Mouse (Mus musculus) kidney, postnatal 25 days (tissue): Measurements from ENCODE around the gene Gm20388.
A peak's percentile ranks its signal among the peaks of the same experiment; 100 is the strongest.

Experiments used
- DNase-seq, 2 experiments: peaks; one replicate each; pipeline ENCODE4 v3.0.0; 2021; ENCODE audit warnings: mixed read lengths in 2 of 2

Gene Gm20388

GRCm38 (mm10) chr8:122751342-122751741, 2840.7 kb downstream of the Gm20388 start:
- no peak for DNase-seq

GRCm38 (mm10) chr8:122752111-122752721, 2841.6 kb downstream of the Gm20388 start:
- DNase-seq: no peak

GRCm38 (mm10) chr8:122758597-122758996, 2848.0 kb downstream of the Gm20388 start:
- DNase-seq: no peak

- no peak for DNase-seq
Measured at GRCm38 (mm10) chr8:122760116-122760515, 2849.5 kb downstream of the Gm20388 start.

GRCm38 (mm10) chr8:122761109-122761508, 2850.5 kb downstream of the Gm20388 start:
- DNase-seq: no peak

DNA sequence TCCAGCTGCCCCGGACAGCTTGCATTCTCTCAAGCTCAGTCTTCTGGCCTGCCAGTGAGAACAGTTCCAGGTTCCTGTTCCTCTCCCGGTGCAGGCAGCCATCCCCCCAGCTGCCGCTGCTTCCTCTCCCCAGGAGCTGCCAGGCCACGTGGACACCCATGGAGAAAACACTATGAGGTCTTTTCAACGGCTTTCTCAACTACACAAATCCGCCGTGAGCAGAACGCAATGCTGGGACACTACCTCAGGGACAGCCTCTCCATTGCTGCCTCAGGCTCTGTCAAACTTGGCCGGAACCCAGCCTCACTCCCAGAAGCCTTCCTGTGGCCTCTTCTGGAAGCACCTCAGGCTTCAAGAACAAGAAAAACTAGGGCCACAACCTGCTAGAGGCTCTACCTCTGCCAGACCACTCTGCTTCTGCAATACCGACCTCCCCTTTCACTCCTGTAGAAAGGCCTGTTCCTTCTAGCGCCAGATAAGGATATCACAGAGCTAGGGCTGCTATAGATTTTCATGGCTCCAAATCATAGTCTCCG, 2852.2 kb downstream of the Gm20388 start:
- no peak for DNase-seq

- DNase-seq: peak in 1 of 2 experiments; percentile 45
Measured at GRCm38 (mm10) chr8:122763267-122763738, 2852.7 kb downstream of the Gm20388 start.

DNA sequence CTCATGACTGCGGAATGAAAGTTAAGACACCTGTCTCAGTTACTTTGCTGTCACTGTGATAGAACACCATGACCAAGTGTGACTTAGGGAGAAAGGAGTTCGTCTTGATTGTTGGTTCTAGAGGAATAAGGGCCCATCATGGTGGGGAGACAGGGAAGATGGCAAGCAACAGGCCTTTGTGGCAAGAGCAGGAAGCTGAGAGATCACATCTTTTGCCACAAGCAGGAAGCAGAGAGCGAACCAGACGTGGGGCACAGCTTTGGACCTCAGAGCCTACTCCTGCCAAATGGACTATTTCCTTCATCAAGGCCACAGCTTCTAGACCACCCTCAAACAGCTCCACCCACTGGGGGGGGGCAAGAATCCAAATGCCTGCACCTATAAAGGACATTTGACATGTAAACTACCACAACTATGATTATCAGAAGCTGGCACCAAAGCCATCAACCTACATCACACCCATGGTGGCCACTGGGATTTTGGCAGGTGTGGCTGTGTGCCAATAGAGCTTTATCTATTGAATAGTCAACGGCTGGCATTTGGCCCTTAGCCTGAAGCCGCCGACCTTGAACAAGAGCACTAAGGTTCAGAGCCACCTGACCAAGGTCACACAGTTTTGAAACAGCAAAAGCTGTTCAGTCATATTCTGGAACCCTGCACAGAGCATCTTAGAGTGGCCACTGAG, 2854.3 kb downstream of the Gm20388 start:
- no peak for DNase-seq

DNA sequence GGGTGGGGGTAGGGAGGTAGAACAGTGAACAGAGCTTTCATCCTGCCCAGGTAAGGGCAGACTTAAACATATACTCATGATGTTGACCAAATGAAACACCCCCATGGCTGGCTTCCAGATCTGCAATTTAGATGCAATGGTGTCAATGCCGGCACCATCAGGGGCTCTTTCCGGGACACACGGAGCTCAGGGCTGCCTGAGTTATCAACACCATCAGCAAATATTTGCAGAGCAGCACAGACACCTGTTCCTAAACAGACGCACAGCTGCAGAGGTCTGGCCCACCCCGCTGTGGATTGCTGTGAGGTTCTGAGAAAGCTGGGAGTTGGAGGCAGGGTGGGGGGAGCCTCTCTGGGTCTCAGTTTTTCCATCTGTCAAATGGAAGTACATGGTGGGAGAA, 2855.5 kb downstream of the Gm20388 start:
- no peak for DNase-seq

- no peak for DNase-seq
Measured at GRCm38 (mm10) chr8:122766647-122767200, 2856.1 kb downstream of the Gm20388 start.

DNA sequence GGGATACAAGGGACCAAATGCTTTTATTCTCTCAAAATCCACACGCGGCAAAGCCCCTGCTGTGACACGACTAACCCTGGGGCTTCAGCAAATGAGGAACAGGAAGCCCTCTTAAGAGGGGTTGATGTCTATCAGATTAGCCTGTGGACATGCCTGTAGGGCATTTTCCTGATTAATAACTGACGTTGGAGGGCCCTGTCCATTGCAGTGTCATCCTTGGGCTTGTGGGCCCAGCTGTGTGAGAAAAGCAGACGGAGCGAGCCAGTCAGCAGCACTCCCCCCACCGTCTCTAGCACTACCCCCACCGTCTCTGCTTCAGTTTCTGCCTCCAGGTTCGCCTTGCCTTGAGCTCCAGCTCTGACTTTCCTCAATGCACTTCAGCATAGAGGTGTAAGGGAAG, 2856.6 kb downstream of the Gm20388 start:
- DNase-seq: no peak

DNA sequence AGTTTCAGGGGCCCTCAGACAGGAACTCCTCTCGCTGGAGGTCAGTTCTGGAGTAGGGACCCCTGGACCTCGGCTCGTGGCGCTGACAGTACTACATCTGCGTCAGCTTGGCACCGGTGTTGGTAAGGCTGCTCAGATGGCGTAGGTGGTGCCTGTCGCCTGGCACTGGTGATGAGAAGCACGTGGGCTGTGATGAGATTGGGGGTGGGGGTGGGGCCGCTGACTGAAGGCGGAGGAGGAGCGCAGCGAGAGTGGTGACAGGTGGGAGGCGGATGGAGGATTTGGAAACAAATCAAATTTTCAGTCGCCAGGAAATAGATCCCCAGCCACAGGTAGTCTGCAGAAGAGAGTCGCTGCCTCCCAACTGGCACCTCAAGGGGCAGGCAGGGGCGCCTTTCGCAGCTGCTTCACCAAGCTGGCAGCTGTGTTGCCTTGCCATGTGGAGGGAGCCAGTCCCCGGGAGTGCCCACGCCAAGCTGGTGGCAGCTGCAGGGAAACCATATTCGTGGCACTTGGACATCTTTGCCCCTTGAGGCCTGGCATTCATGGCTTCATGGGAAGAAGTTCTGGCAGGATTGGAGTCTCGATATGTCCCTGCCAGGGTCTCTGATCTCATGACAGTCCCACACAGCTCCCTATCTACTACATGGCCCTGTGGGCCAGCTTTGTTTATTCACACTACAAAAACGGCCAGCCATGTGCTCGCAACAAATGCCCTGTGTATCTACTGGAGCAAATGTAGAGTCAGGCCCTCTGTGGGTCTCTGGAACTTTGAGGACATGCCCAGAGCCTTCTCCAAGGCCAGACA, 2858.8 kb downstream of the Gm20388 start:
- no peak for DNase-seq

DNA sequence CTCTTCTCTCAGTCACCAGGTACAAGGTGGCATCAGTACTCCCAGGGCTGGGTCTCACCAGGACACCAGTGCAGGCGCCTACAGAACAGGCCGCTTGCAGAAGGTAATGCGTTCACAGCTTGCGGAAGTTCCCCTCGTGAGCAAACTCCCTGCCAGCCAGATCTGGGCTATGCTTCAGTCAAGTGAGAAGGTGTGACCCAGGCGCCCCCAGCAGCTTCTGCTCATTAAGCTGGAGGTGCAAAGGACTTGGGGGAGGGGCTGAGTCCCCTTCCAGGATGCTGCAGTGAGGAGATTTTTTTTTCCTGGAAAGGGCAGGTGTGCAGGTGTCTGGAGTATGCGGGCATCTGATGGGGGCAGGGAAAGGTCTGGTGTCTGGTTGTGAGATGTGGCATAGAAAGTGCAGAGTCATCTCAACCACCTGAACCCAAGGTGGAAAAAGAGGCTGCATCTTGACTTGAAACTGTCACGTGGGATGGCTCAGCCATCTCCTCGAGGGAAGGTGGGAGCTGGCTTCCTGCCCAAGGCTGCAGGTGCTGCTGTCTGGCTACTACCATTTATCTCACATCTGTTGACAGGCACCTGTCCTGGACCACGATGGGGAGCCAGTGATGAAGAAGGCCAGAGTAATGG, 2861.9 kb downstream of the Gm20388 start:
- DNase-seq: no peak

DNA sequence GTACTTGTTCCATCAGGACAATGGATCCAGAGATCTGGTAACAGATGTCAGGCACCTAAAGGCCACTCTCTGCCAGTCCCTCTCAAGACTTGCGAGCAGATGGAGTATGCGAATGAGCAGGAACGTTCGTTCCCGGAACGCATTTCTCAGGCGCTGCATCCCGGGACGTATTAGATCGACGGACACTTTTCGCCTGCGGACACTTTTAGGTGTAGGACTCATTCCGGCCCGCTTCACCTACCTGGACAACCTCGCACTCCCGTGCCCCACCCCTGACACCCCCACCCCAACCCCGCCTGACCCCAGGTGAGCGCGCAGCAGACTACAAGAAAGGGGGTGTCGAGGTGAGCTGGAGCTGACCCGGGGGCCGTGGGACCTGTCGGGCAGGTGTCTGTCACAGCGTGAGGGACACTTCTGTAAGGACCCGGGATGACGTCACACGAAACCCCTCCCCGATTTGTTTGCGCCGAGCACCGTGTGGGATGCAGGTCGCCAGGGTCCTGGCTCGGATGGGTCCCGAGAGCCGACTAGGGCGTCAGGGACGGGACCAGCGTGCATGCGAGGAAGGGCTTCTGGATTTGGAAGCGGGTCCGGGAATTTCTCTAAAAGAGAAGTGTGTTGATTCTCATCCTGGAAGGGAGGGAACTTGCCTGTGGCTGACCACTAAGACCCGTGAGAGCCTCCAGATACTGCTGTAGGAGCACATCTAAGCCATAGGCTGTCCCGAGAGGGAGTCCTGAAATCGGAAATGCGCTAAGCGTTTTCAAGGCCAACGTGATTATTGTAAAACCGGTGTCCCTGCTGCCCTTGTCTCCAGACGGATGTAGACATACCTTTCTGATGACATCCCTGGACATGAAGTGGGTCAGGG, 2864.9 kb downstream of the Gm20388 start, which contains the start of gene Acsf3:
TSS of gene Acsf3 (plus strand) at position 202 of the 871 bp plus-strand sequence.
- DNase-seq: peak; percentile 65 to 76

DNA sequence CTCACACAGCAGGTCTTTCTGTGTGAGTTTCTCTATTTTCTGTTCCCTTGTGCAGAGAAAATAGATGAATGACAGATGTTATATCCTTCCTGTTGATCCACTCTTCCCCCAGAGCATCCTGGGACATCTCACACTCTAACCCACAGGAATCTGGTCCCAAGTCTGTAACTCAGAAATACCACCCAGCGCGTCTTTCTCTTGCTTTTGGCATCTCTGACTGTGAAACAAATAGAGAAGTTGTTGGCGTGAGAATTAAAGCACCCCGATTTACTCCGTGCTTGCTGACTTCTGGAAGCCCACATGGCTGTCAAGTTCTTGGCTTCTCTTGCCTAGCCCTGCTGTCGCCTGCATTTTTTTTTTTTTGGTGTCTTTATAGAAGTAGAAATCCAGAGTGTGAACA, 2867.1 kb downstream of the Gm20388 start:
- DNase-seq: no peak

DNA sequence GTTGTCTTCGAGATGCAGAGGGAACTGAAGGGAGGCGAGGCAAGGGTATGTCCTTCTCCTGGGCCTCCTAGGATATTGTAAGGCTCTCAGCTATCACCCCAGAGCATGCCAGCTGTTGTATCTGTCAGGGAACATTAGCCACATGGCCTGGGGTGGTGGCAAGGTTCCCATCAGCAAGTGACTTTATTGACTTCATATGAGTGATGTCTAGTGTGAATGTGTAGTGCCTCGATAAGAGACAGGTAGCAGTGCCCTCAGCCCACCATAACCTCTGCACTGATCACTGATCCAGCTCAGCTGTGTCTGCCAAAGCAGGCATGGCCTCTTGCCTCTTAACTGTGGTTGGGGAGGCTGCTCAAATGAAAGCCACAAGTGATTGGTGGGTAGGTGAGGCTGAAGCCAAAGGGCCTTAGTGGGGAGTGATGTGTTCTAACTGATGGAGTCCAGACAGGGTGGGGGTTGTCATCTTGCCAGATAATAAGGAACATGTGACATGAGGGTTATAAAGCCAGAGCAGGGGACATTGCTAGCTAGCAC, 2868.1 kb downstream of the Gm20388 start:
- no peak for DNase-seq

GRCm38 (mm10) chr8:122779255-122779654, 2868.6 kb downstream of the Gm20388 start:
- DNase-seq: no peak

DNA sequence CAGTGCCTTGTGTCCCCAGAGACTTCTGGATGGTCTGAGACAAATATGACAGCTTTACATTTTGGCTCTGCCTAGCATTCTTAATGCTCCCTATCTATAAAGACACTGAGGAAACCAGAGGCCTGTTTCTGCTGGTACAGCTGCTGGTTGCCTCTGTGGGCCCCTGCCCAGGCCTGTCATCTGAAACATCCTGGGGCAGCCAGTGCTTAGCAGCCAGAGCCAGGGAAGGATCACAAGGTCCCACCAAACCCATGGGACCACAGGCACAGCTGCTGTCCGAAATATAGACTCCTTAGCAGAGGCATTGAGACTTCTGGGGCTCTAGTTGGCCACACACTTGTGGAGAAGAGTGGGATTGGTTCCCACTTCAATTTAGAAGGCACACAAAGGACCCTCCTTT, 2874.1 kb downstream of the Gm20388 start:
- no peak for DNase-seq

DNA sequence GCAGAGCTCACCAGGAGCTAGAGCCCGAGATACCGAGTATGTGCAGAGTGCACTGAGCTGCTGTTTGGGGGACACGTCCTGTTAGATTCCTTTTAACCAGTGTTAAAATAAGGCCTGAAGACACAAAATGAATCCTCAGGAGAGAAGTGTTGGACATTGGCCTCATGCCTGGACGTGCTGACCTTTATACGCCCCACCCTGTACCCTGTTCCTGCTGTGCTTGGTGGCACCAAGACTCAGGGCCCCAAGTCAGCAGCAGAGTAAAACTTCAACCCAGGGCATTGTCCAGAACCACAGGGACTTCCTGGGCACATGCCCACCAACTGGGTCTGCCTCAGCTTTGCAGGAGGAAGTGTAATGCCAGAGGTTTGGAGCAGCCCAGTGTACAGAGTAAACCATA, 2879.2 kb downstream of the Gm20388 start:
- peak; percentile 77 to 89 for DNase-seq

GRCm38 (mm10) chr8:122793375-122794174, 2882.9 kb downstream of the Gm20388 start:
- peak; percentile 45 to 64 for DNase-seq

- no peak for DNase-seq
Measured at GRCm38 (mm10) chr8:122794175-122794454, 2883.5 kb downstream of the Gm20388 start.
